Mouse (Mus musculus) olfactory bulb, adult 2 months (tissue): ENCODE data around the gene Nt5c1b. TPM values are rescaled to one million over a fixed set of nuclear protein-coding genes. Genes with fewer than 3 reads are reported as not detected.

ENCODE experiments used
- H3K27ac ChIP-seq: fragments of 200-500 bp; 2 replicates; pipeline ENCODE4 v1.5.1; 2012; ENCODE audit warnings: low read depth, low read length; ENCODE audit not compliant: insufficient read depth
- H3K4me1 ChIP-seq: fragments of 200-500 bp; 2 replicates; pipeline ENCODE4 v1.6.1; 2012; ENCODE audit warnings: low read length; ENCODE audit not compliant: control insufficient read depth, insufficient read depth
- H3K4me3 ChIP-seq: fragments of 200-500 bp; 2 replicates; pipeline ENCODE4 v1.5.1; 2012; ENCODE audit warnings: mild to moderate bottlenecking, low read depth, low read length, moderate library complexity; ENCODE audit not compliant: insufficient read depth
- CTCF ChIP-seq: fragments of 200-500 bp; IDR thresholded peaks from 2 replicates; pipeline ENCODE4 v1.5.1; 2012; ENCODE audit warnings: low read depth, mild to moderate bottlenecking, low read length, moderate library complexity; ENCODE audit not compliant: insufficient read depth
- POLR2A ChIP-seq: fragments of 200-500 bp; IDR thresholded peaks from 2 replicates; pipeline ENCODE4 v1.6.1; 2012; ENCODE audit warnings: mild to moderate bottlenecking, low read depth, low read length, moderate library complexity; ENCODE audit not compliant: insufficient read depth
- WGBS: fragments of 180-500 bp; shearing (Covaris S2); methylation state at CpG from one replicate; pipeline ENCODE4 v1.1.7; 2018; 5-methylcytosine and 5-hydroxymethylcytosine counted together
- polyA plus RNA-seq: library from polyadenylated mRNA; stranded (reverse); fragments of >200 nt; gene quantifications from 2 replicates; pipeline ENCODE4 v1.2.4, GENCODE M21; 2012; ENCODE audit warnings: low replicate concordance; ENCODE audit not compliant: missing spikeins, insufficient read depth, insufficient read length

Nt5c1b gene
- polyA plus RNA-seq, 1 experiment: not detected

DNA sequence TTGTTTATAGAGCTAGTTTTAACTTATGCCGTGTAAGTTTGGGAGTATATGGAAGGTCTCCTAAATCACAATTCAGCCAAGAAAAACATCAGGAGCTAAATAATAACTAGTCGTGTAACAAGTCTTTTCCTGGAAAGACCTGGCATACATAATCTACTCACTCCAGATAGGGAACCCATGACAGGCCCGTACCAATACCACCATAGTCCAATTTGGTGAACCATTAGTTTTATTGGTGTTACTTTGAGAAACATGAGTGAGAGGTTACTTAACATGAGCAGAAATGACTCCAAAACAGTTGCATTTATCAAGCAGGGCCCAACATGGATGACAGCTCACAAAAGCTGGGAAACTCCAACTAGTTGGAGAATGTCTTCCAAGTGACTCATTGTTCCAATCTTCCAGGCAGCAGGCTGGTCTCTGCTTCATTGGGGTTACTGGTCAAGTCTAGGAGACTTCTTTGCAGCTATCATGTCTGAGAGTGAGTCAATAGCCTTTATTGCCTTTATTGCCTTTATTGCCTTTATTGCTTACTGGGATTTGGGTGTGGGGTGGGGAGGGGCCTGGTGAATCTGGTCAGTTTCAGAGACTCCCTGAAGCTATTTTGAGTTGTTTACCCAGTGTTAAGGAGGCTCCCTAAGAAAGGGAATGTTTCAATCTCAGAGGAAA is 40.9 kb downstream of the Nt5c1b start:
- WGBS: 91% methylated on average over 3 of the region's 3 CpGs

GRCm38 (mm10) chr12:10411453-10411852 is 41.7 kb downstream of the Nt5c1b start:
- TF ChIP-seq CTCF: no peak
- TF ChIP-seq POLR2A: no peak
- Histone ChIP-seq H3K4me1 (no peaks in the 10 kb centered on the region), H3K4me3 (no peak overlapping the region), H3K27ac (no peak overlapping the region)
- WGBS: 78% methylated on average over 1 of the region's 1 CpGs

More for the DNA sequence above, 40.9 kb downstream of the Nt5c1b start:
- Histone ChIP-seq H3K27ac (no peak overlapping the region), H3K4me1 (no peaks in the 10 kb centered on the region), H3K4me3 (no peak overlapping the region)
- TF ChIP-seq POLR2A (no peak), CTCF (no peak)

DNA sequence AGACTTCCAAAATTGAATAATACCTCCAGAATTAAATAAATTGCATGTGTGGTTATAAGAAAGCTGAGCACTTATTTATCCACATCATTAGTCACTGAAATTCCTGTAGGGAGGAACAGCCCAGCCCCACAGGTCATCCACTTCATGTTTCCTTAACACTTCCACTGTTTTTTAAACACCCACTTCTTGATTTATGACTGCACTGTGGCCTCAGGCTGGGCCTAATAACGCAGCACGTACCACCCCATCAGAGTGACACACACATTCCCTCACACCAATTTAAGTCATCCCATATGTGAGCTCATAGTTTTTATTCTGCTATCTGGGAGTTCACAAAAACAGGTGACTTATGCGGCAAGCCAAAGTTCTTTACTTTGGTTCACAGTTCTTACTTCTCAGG is 52.6 kb downstream of the Nt5c1b start:
- H3K27ac ChIP-seq: no peak overlapping the region
- H3K4me3 ChIP-seq: no peak overlapping the region
- 92% methylated on average over 3 of the region's 3 CpGs for WGBS
- no peaks in the 10 kb centered on the region for H3K4me1 ChIP-seq
- TF ChIP-seq CTCF (no peak), POLR2A (no peak)

GRCm38 (mm10) chr12:10425982-10426863 is 56.5 kb downstream of the Nt5c1b start:
- Histone ChIP-seq H3K4me3 (no peak overlapping the region), H3K27ac (no peak overlapping the region), H3K4me1 (no peaks in the 10 kb centered on the region)
- 76% methylated on average over 9 of the region's 9 CpGs for WGBS
- TF ChIP-seq POLR2A (no peak), CTCF (no peak)

DNA sequence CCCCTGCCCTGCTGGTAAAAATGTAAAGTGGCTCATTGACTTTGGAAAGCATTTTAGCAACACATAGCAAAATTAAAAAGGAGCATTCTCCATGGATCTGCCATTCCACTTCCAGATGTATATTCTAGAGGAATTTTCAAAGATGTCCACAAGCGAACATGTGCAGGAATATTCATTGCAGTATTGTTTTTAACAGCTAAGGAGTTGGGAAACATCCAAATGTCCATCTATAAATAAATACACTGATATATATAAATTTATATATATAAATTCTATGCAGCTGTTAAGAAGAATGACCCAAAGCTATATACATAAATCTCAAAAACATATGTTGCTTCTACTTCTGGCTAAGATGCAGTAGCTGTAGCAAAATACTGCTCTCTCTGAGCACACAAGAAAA is 61.2 kb downstream of the Nt5c1b start:
- H3K4me1 ChIP-seq: no peaks in the 10 kb centered on the region
- no peak overlapping the region for H3K27ac ChIP-seq
- WGBS: 97% methylated on average over 1 of the region's 1 CpGs
- H3K4me3 ChIP-seq: no peak overlapping the region
- TF ChIP-seq POLR2A (no peak), CTCF (no peak)

- WGBS: 31% methylated on average over 15 of the region's 15 CpGs
- Histone ChIP-seq H3K27ac (no peak overlapping the region), H3K4me1 (peaks cover 3% of the 10 kb centered on the region; the same call in 1 of the 2 replicates), H3K4me3 (no peak overlapping the region)
- no peak for TF ChIP-seq POLR2A
- TF ChIP-seq CTCF: peak; percentile 84
Measured at GRCm38 (mm10) chr12:10438054-10439001, 68.6 kb downstream of the Nt5c1b start.

Other genes starting within 250 kb of the Nt5c1b start
- gene Rdh14, start 20.8 kb downstream of the Nt5c1b start, polyA plus RNA-seq: not detected in 2 replicates